Mouse (Mus musculus) thymus, adult 18-20 months (tissue): ENCODE results near the gene Gm40193.
"Not testable (repeated sequence)": the region's sequence is repeated elsewhere in the genome, so short reads cannot be mapped to it uniquely, and the experiment has no call there.

Experiments used
- DNase-seq, 2 experiments: peaks; one replicate each; pipeline ENCODE4 v3.0.0; 2022; ENCODE audit warnings: mixed read lengths in 2 of 2

The Gm40193 gene

GRCm38 (mm10) chr11:70532839-70533238 lies at the start of gene Gm40193:
Gm40193 (minus strand) TSS chr11:70532939.
- no peak for DNase-seq

- DNase-seq: no peak
Observed at GRCm38 (mm10) chr11:70582196-70582595, 49.5 kb upstream of the Gm40193 start.

- no peak for DNase-seq
Observed at GRCm38 (mm10) chr11:70580921-70581320, 48.2 kb upstream of the Gm40193 start.

GRCm38 (mm10) chr11:70580358-70580720 lies 47.6 kb upstream of the Gm40193 start:
- DNase-seq: no peak

GRCm38 (mm10) chr11:70579710-70580357 lies 47.1 kb upstream of the Gm40193 start:
- DNase-seq: no peak

- DNase-seq: no peak
Observed at GRCm38 (mm10) chr11:70578962-70579361, 46.2 kb upstream of the Gm40193 start.

GRCm38 (mm10) chr11:70577201-70577600 lies 44.5 kb upstream of the Gm40193 start:
- DNase-seq: no peak

- DNase-seq: no peak
Observed at GRCm38 (mm10) chr11:70573872-70574271, 41.1 kb upstream of the Gm40193 start.

GRCm38 (mm10) chr11:70572348-70572902 lies 39.7 kb upstream of the Gm40193 start:
- DNase-seq: no peak

GRCm38 (mm10) chr11:70571641-70572040 lies 38.9 kb upstream of the Gm40193 start:
- no peak for DNase-seq

- not testable (repeated sequence) for DNase-seq
Observed at GRCm38 (mm10) chr11:70570614-70571013, 37.9 kb upstream of the Gm40193 start.

- DNase-seq: no peak
Observed at GRCm38 (mm10) chr11:70566586-70566985, 33.8 kb upstream of the Gm40193 start.

- DNase-seq: no peak
Observed at GRCm38 (mm10) chr11:70564276-70564873, 31.6 kb upstream of the Gm40193 start.

GRCm38 (mm10) chr11:70563470-70564275 lies 30.9 kb upstream of the Gm40193 start:
- peak; percentile 28 to 54 for DNase-seq

GRCm38 (mm10) chr11:70562995-70563469 lies 30.3 kb upstream of the Gm40193 start:
- no peak for DNase-seq

GRCm38 (mm10) chr11:70562287-70562994 lies 29.7 kb upstream of the Gm40193 start, which contains the start of gene Mink1:
Mink1 (plus strand) TSS chr11:70562881.
- peak; percentile 84 to 86 for DNase-seq

GRCm38 (mm10) chr11:70561937-70562286 lies 29.2 kb upstream of the Gm40193 start:
- DNase-seq: no peak

- DNase-seq: no peak
Observed at GRCm38 (mm10) chr11:70557545-70557944, 24.8 kb upstream of the Gm40193 start.

- no peak for DNase-seq
Observed at GRCm38 (mm10) chr11:70553940-70554339, 21.2 kb upstream of the Gm40193 start.

- no peak for DNase-seq
Observed at GRCm38 (mm10) chr11:70551526-70551925, 18.8 kb upstream of the Gm40193 start.

GRCm38 (mm10) chr11:70544496-70544895 lies 11.8 kb upstream of the Gm40193 start:
- no peak for DNase-seq

- DNase-seq: no peak
Observed at GRCm38 (mm10) chr11:70541415-70541814, 8.7 kb upstream of the Gm40193 start.

GRCm38 (mm10) chr11:70540928-70541327 lies 8.2 kb upstream of the Gm40193 start:
- DNase-seq: no peak
